Mouse (Mus musculus): ENCODE results near the gene Chkb. TPM values are rescaled to one million over a fixed set of nuclear protein-coding genes. Genes with fewer than 3 reads are reported as not detected.

Gene Chkb
- polyA plus RNA-seq, 1 experiment from 2014 or later = 56.0 TPM

- Histone ChIP-seq H3K4me1 (replicated peaks; ENCODE audit: control insufficient read depth, insufficient read depth, low read length) (peaks cover 8% of the 10 kb centered on the region; the same call in 1 of the 2 replicates), H3K4me2 (ENCODE audit: low read depth, low read length, severe bottlenecking) (peak overlapping the region; percentile 93), H3K27me3 (ENCODE audit: control insufficient read depth, insufficient read depth, low read length) (no peaks in the 10 kb centered on the region), H3K4me3 (ENCODE audit: low read depth, low read length) (peak overlapping the region; percentile 79), H3K9me3 (ENCODE audit: control insufficient read depth, low read length) (no peaks in the 10 kb centered on the region), H3K36me3 (ENCODE audit: control insufficient read depth, insufficient read depth, low read length) (no peaks in the 10 kb centered on the region; the same call in 1 of the 2 replicates), H3K27ac (ENCODE audit: low read depth, low read length) (no peak overlapping the region), H3K9ac (ENCODE audit: low read length) (peak overlapping the region; percentile 79)
- no peak for DNase-seq (ENCODE audit: low spot score)
- 80% methylated on average over 19 of the region's 19 CpGs for WGBS
- no peak for ATAC-seq (replicated peaks; ENCODE audit: low FRiP score)
Measured at GRCm38 (mm10) chr15:89428136-89428790, 1.4 kb downstream of the Chkb start.

- Histone ChIP-seq H3K4me3 (ENCODE audit: low read depth, low read length) (no peak overlapping the region), H3K27ac (ENCODE audit: low read depth, low read length) (no peak overlapping the region), H3K4me2 (ENCODE audit: low read depth, low read length, severe bottlenecking) (no peak overlapping the region), H3K4me1 (replicated peaks; ENCODE audit: control insufficient read depth, insufficient read depth, low read length) (peaks cover 8% of the 10 kb centered on the region; the same call in 1 of the 2 replicates), H3K9me3 (ENCODE audit: control insufficient read depth, low read length) (no peaks in the 10 kb centered on the region), H3K36me3 (ENCODE audit: control insufficient read depth, insufficient read depth, low read length) (no peaks in the 10 kb centered on the region; the same call in 1 of the 2 replicates), H3K27me3 (ENCODE audit: control insufficient read depth, insufficient read depth, low read length) (no peaks in the 10 kb centered on the region), H3K9ac (ENCODE audit: low read length) (no peak overlapping the region)
- ATAC-seq (replicated peaks; ENCODE audit: low FRiP score) (no peak), DNase-seq (ENCODE audit: low spot score) (no peak)
- 92% methylated on average over 10 of the region's 10 CpGs for WGBS
Measured at GRCm38 (mm10) chr15:89426716-89427115, 3.0 kb downstream of the Chkb start.

DNA sequence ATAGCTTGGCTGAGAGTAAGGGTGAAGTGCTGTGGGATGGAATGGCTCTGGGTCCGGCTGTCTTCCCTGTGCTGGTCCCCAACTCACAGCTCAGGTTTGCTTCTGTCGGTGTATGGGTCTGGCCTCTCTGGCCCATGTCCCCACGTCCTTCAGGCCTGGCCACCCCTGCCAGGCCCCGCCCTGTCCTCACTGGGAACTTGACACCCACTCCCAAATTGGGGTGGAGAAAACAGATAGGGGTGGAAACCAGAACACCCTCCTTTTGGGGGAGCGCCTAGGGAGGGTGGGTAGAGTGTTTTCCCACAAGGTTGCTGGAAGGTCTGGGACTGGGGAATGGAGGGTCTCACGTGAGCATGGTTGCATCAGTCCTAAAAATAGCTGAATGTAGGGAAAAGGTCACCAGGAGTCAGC lies 4.0 kb downstream of the Chkb start, which contains the start of gene Cpt1b:
TSS of gene Cpt1b (minus strand) at position 153 of the 411 bp plus-strand sequence.
- 30% methylated on average over 6 of the region's 6 CpGs for WGBS
- Histone ChIP-seq H3K27me3 (ENCODE audit: control insufficient read depth, insufficient read depth, low read length) (no peaks in the 10 kb centered on the region), H3K4me1 (replicated peaks; ENCODE audit: control insufficient read depth, insufficient read depth, low read length) (peaks cover 8% of the 10 kb centered on the region; the same call in 1 of the 2 replicates), H3K9ac (ENCODE audit: low read length) (no peak within 1 kb of the TSS), H3K4me3 (ENCODE audit: low read depth, low read length) (no peak within 1 kb of the TSS), H3K27ac (ENCODE audit: low read depth, low read length) (no peak within 1 kb of the TSS), H3K9me3 (ENCODE audit: control insufficient read depth, low read length) (no peaks in the 10 kb centered on the region), H3K4me2 (ENCODE audit: low read depth, low read length, severe bottlenecking) (no peak within 1 kb of the TSS), H3K36me3 (ENCODE audit: control insufficient read depth, insufficient read depth, low read length) (no peaks in the 10 kb centered on the region; the same call in 1 of the 2 replicates)
- ATAC-seq (replicated peaks; ENCODE audit: low FRiP score) (no peak), DNase-seq (ENCODE audit: low spot score) (no peak)

DNA sequence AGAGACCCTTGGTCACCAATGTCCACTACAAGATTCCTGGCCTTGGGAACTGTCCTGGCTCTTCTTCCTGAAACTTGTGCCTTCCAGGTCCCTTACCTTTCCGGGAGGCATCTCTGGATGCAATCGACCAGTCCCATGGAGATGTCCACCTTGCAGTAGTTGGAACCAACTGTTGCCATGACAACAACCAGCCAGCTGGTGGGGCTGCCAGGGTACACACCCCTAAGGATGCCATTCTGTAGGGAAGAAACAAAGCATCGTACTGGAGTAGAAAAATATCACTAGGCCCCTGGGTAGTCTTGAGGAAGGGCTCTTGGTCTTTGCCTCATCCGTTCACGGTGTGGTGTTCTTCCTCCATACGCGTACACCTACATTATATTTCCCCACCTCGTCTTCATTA lies 5.1 kb downstream of the Chkb start:
- 87% methylated on average over 8 of the region's 8 CpGs for WGBS

DNA sequence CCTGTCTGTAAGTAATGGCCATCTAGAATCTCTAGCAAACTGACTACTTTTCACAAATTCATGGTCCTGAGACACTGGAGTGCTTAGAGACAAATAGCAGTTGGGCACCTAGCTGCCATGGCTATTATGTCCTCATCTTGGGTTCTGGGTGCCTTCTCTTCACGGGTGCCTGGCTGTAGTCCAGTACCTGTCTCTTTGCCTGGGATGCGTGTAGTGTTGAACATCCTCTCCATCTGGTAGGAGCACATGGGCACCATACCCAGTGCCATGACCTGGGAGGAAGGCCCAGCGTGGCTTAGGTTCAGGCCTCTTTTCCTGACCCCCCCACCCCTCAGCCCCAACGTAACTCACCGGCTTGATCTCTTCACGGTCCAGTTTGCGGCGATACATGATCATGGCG lies 7.8 kb downstream of the Chkb start:
- 94% methylated on average over 9 of the region's 9 CpGs for WGBS
- no peak for ATAC-seq (replicated peaks; ENCODE audit: low FRiP score)
- no peaks in the 10 kb centered on the region for H3K4me1 ChIP-seq (replicated peaks; ENCODE audit: control insufficient read depth, insufficient read depth, low read length)
- no peaks in the 10 kb centered on the region for H3K9me3 ChIP-seq (ENCODE audit: control insufficient read depth, low read length)
- no peaks in the 10 kb centered on the region for H3K36me3 ChIP-seq (ENCODE audit: control insufficient read depth, insufficient read depth, low read length)
- H3K27me3 ChIP-seq (ENCODE audit: control insufficient read depth, insufficient read depth, low read length) = no peaks in the 10 kb centered on the region
- H3K4me2 ChIP-seq (ENCODE audit: low read depth, low read length, severe bottlenecking) = no peak overlapping the region
- no peak for DNase-seq (ENCODE audit: low spot score)
- no peak overlapping the region for H3K9ac ChIP-seq (ENCODE audit: low read length)
- no peak overlapping the region for H3K4me3 ChIP-seq (ENCODE audit: low read depth, low read length)
- H3K27ac ChIP-seq (ENCODE audit: low read depth, low read length) = no peak overlapping the region

More for the DNA sequence above, 5.1 kb downstream of the Chkb start:
- Histone ChIP-seq H3K9me3 (ENCODE audit: control insufficient read depth, low read length) (no peaks in the 10 kb centered on the region), H3K4me3 (ENCODE audit: low read depth, low read length) (no peak overlapping the region), H3K36me3 (ENCODE audit: control insufficient read depth, insufficient read depth, low read length) (no peaks in the 10 kb centered on the region; the same call in 1 of the 2 replicates), H3K4me2 (ENCODE audit: low read depth, low read length, severe bottlenecking) (no peak overlapping the region), H3K27me3 (ENCODE audit: control insufficient read depth, insufficient read depth, low read length) (no peaks in the 10 kb centered on the region), H3K27ac (ENCODE audit: low read depth, low read length) (no peak overlapping the region), H3K9ac (ENCODE audit: low read length) (no peak overlapping the region), H3K4me1 (replicated peaks; ENCODE audit: control insufficient read depth, insufficient read depth, low read length) (peaks cover 8% of the 10 kb centered on the region; the same call in 1 of the 2 replicates)
- no peak for DNase-seq (ENCODE audit: low spot score)
- ATAC-seq (replicated peaks; ENCODE audit: low FRiP score) = no peak

DNA sequence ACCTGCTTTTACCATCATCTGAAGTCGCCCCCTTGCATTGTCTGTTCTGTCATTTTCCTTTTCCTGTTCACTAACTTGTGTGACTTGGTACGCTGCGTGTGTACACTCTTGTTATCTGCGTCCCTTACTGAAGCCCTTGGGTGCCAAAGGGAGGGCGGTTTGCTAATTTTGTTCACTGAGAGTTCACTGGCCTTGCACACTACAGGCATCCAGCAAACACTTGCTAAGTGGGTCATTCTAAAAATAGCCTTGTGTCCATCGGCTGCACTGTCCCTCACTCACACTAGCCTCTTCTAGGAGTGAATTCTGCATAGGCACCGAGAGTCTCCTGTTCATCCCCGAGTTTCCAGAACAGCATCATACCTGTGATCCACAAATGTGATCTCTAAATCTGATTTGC lies 14.4 kb downstream of the Chkb start:
- WGBS = 93% methylated on average over 8 of the region's 8 CpGs
- no peaks in the 10 kb centered on the region for H3K27me3 ChIP-seq (ENCODE audit: control insufficient read depth, insufficient read depth, low read length)
- no peaks in the 10 kb centered on the region for H3K4me1 ChIP-seq (replicated peaks; ENCODE audit: control insufficient read depth, insufficient read depth, low read length)
- no peak overlapping the region for H3K4me2 ChIP-seq (ENCODE audit: low read depth, low read length, severe bottlenecking)
- H3K9ac ChIP-seq (ENCODE audit: low read length) = no peak overlapping the region
- DNase-seq (ENCODE audit: low spot score) (no peak), ATAC-seq (replicated peaks; ENCODE audit: low FRiP score) (no peak)
- H3K4me3 ChIP-seq (ENCODE audit: low read depth, low read length) = no peak overlapping the region
- H3K9me3 ChIP-seq (ENCODE audit: control insufficient read depth, low read length) = no peaks in the 10 kb centered on the region
- no peak overlapping the region for H3K27ac ChIP-seq (ENCODE audit: low read depth, low read length)
- H3K36me3 ChIP-seq (ENCODE audit: control insufficient read depth, insufficient read depth, low read length) = no peaks in the 10 kb centered on the region

DNA sequence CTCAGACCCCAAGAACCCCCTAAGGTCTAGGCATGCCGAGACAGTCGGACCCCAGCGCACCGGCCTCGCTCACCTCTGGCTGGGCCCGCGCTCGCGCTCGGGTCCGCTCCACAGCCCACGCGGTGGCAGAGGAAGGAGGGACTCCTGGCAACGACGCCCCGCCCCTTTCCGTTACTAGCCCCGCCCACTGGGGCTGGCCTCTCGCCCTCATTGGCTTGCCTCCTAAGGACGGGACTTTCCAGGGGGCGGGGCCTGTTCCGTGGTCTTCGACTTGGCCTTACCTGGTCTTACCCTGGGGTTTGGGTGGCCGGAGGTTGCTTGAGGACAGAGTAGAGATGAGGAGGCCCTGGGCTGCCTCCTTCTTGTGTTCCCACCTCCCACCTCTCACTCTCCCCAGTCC lies 19.6 kb downstream of the Chkb start, which contains the start of gene Syce3:
TSS of gene Syce3 (minus strand) at position 386 of the 400 bp plus-strand sequence.
- Histone ChIP-seq H3K36me3 (ENCODE audit: control insufficient read depth, insufficient read depth, low read length) (no peaks in the 10 kb centered on the region), H3K4me1 (replicated peaks; ENCODE audit: control insufficient read depth, insufficient read depth, low read length) (no peaks in the 10 kb centered on the region), H3K27me3 (ENCODE audit: control insufficient read depth, insufficient read depth, low read length) (no peaks in the 10 kb centered on the region), H3K4me2 (ENCODE audit: low read depth, low read length, severe bottlenecking) (no peak within 1 kb of the TSS), H3K4me3 (ENCODE audit: low read depth, low read length) (no peak within 1 kb of the TSS), H3K27ac (ENCODE audit: low read depth, low read length) (no peak within 1 kb of the TSS), H3K9me3 (ENCODE audit: control insufficient read depth, low read length) (peaks cover 3% of the 10 kb centered on the region; the same call in 1 of the 2 replicates), H3K9ac (ENCODE audit: low read length) (no peak within 1 kb of the TSS)
- DNase-seq (ENCODE audit: low spot score) (no peak), ATAC-seq (replicated peaks; ENCODE audit: low FRiP score) (no peak)
- WGBS = 92% methylated on average over 24 of the region's 24 CpGs

- H3K4me2 ChIP-seq (ENCODE audit: low read depth, low read length, severe bottlenecking) = no peak overlapping the region
- no peak overlapping the region for H3K4me3 ChIP-seq (ENCODE audit: low read depth, low read length)
- DNase-seq (ENCODE audit: low spot score) (no peak), ATAC-seq (replicated peaks; ENCODE audit: low FRiP score) (no peak)
- H3K27ac ChIP-seq (ENCODE audit: low read depth, low read length) = no peak overlapping the region
- H3K36me3 ChIP-seq (ENCODE audit: control insufficient read depth, insufficient read depth, low read length) = no peaks in the 10 kb centered on the region
- H3K27me3 ChIP-seq (ENCODE audit: control insufficient read depth, insufficient read depth, low read length) = no peaks in the 10 kb centered on the region
- H3K9ac ChIP-seq (ENCODE audit: low read length) = no peak overlapping the region
- H3K9me3 ChIP-seq (ENCODE audit: control insufficient read depth, low read length) = peaks cover 3% of the 10 kb centered on the region; the same call in 1 of the 2 replicates
- no peaks in the 10 kb centered on the region for H3K4me1 ChIP-seq (replicated peaks; ENCODE audit: control insufficient read depth, insufficient read depth, low read length)
Measured at GRCm38 (mm10) chr15:89406691-89407090, 23.0 kb downstream of the Chkb start.
